ENCODE assay signal across 8 mouse cellular contexts in genomic region chr17:78200561-78201220, GRCm38 (mm10). TPM values are rescaled to one million over a fixed set of nuclear protein-coding genes. Genes with fewer than 3 reads are reported as not detected.
A peak's percentile ranks its signal among the peaks of the same experiment; 100 is the strongest.
DNase-seq lines count a peak whose midpoint lies in the region; ATAC-seq and TF ChIP-seq lines count a peak whose summit lies in the region.

No protein-coding gene starts in this region.

- no peaks in the 10 kb centered on the region for H3K36me3 ChIP-seq in erythroblast, embryonic 14.5 days (ENCODE audit: control insufficient read depth)
- H3K36me3 ChIP-seq in hindbrain, postnatal 0 days (ENCODE audit: insufficient read depth, low read length), result no peaks in the 10 kb centered on the region
- H3K36me3 ChIP-seq in limb, embryonic 12.5 days, result no peaks in the 10 kb centered on the region
- no peaks in the 10 kb centered on the region for H3K36me3 ChIP-seq in midbrain, embryonic 11.5 days (ENCODE audit: control insufficient read depth, insufficient read depth, low read length)
- H3K36me3 ChIP-seq in spleen, adult 2 months (ENCODE audit: control insufficient read depth, insufficient read depth, low read length), result no peaks in the 10 kb centered on the region

- peak overlapping the region; percentile 71 for H3K9ac ChIP-seq in hindbrain, postnatal 0 days (replicated peaks; ENCODE audit: low read length)
- peak overlapping the region; percentile 94 for H3K9ac ChIP-seq in limb, embryonic 12.5 days (replicated peaks)
- H3K9ac ChIP-seq in midbrain, embryonic 11.5 days (ENCODE audit: low read length), result peak overlapping the region; percentile 91

- peak overlapping the region; percentile 99 for H3K4me2 ChIP-seq in hindbrain, postnatal 0 days (ENCODE audit: low read depth, low read length)
- peak overlapping the region; percentile 88 for H3K4me2 ChIP-seq in limb, embryonic 12.5 days
- H3K4me2 ChIP-seq in midbrain, embryonic 11.5 days, result peak overlapping the region; percentile 92

- H3K27ac ChIP-seq in hindbrain, postnatal 0 days, result peak overlapping the region; percentile 85
- H3K27ac ChIP-seq in limb, embryonic 12.5 days, result peak overlapping the region; percentile 98
- H3K27ac ChIP-seq in midbrain, embryonic 11.5 days (ENCODE audit: low read depth, low read length), result peak overlapping the region; percentile 88
- peak overlapping the region; percentile 66 for H3K27ac ChIP-seq in spleen, adult 2 months (ENCODE audit: insufficient read depth, low read length)

- H3K9me3 ChIP-seq in erythroblast, embryonic 14.5 days (ENCODE audit: control insufficient read depth, low read length), result no peaks in the 10 kb centered on the region
- H3K9me3 ChIP-seq in hindbrain, postnatal 0 days (ENCODE audit: low read length), result no peaks in the 10 kb centered on the region
- H3K9me3 ChIP-seq in limb, embryonic 12.5 days, result no peaks in the 10 kb centered on the region
- H3K9me3 ChIP-seq in midbrain, embryonic 11.5 days (ENCODE audit: control insufficient read depth, low read length), result no peaks in the 10 kb centered on the region

- TF ChIP-seq CTCF in hindbrain, postnatal 0 days (IDR thresholded peaks at IDR 0.05; ENCODE audit: low read depth), result 0 out of 2 replicates have a peak, but pooled peaks have one; percentile 22
- TF ChIP-seq CTCF in spleen, adult 2 months (IDR thresholded peaks at IDR 0.05; ENCODE audit: extremely low read depth, insufficient read depth, insufficient read length, insufficient replicate concordance), result no peak

- DNase-seq in cerebellum, adult 8-10 months, result peak; percentile 49
- DNase-seq in hindbrain, postnatal 0 days (ENCODE audit: low spot score), result peak; percentile 65
- peak; percentile 95 for DNase-seq in midbrain, embryonic 11.5 days (ENCODE audit: low spot score, missing footprints)
- DNase-seq in spleen, adult 2 months (ENCODE audit: low read depth in 1 of 2, low spot score in 2 of 2), result peak in 1 of 2 experiments; percentile 37

- peak overlapping the region; percentile 65 for H3K4me3 ChIP-seq in erythroblast, embryonic 14.5 days (replicated peaks)
- H3K4me3 ChIP-seq in hindbrain, postnatal 0 days (ENCODE audit: low read length), result peak overlapping the region; percentile 86
- H3K4me3 ChIP-seq in limb, embryonic 12.5 days (replicated peaks), result peak overlapping the region; percentile 92
- H3K4me3 ChIP-seq in midbrain, embryonic 11.5 days (ENCODE audit: low read depth, low read length), result peak overlapping the region; percentile 85
- peak overlapping the region; percentile 73 for H3K4me3 ChIP-seq in spleen, adult 2 months (ENCODE audit: extremely low read depth, insufficient read depth, insufficient read length)

- WGBS in hindbrain, postnatal 0 days, result 0% methylated on average over 49 of the region's 73 CpGs
- WGBS in limb, embryonic 12.5 days, result under 1% methylated on average over 52 of the region's 73 CpGs
- under 1% methylated on average over 55 of the region's 73 CpGs for WGBS in midbrain, embryonic 11.5 days
- 2% methylated on average over 57 of the region's 73 CpGs for WGBS in spleen, adult 2 months

- no peak for ATAC-seq in erythroblast, adult 5-6 weeks (replicated peaks; ENCODE audit: low FRiP score, poor library complexity, severe bottlenecking)
- ATAC-seq in frontal cortex, adult (ENCODE audit: low TSS enrichment), result peak; percentile 47
- peak; percentile 48 for ATAC-seq in hindbrain, postnatal 0 days
- ATAC-seq in limb, embryonic 12.5 days (ENCODE audit: insufficient number of reproducible peaks, insufficient read depth, low FRiP score, low TSS enrichment, low read depth), result peak; percentile 36
- peak; percentile 49 for ATAC-seq in midbrain, embryonic 11.5 days (ENCODE audit: low FRiP score)

- TF ChIP-seq POLR2A in spleen, adult 2 months (IDR thresholded peaks at IDR 0.05; ENCODE audit: low read depth, low read length), result no peak

- peaks cover 56% of the 10 kb centered on the region for H3K27me3 ChIP-seq in erythroblast, embryonic 14.5 days (ENCODE audit: control insufficient read depth)
- H3K27me3 ChIP-seq in hindbrain, postnatal 0 days (ENCODE audit: insufficient read depth, low read length), result no peaks in the 10 kb centered on the region
- peaks cover 7% of the 10 kb centered on the region for H3K27me3 ChIP-seq in limb, embryonic 12.5 days
- no peaks in the 10 kb centered on the region; the same call in 1 of the 2 replicates for H3K27me3 ChIP-seq in midbrain, embryonic 11.5 days (ENCODE audit: control insufficient read depth, insufficient read depth, low read length)
- H3K27me3 ChIP-seq in spleen, adult 2 months (ENCODE audit: control insufficient read depth, insufficient read depth, low read length), result peaks cover 16% of the 10 kb centered on the region

- H3K4me1 ChIP-seq in erythroblast, embryonic 14.5 days (ENCODE audit: control insufficient read depth), result peaks cover 25% of the 10 kb centered on the region
- H3K4me1 ChIP-seq in hindbrain, postnatal 0 days (ENCODE audit: insufficient read depth, low read length), result peaks cover 16% of the 10 kb centered on the region; the same call in 1 of the 2 replicates
- peaks cover 45% of the 10 kb centered on the region for H3K4me1 ChIP-seq in limb, embryonic 12.5 days (replicated peaks)
- H3K4me1 ChIP-seq in midbrain, embryonic 11.5 days (ENCODE audit: control insufficient read depth, insufficient read depth, low read length), result peaks cover 13% of the 10 kb centered on the region
- peaks cover 5% of the 10 kb centered on the region; the same call in 1 of the 2 replicates for H3K4me1 ChIP-seq in spleen, adult 2 months (ENCODE audit: control insufficient read depth, insufficient read depth, insufficient read length)

RNA-seq across cellular contexts. Expression of gene Crim1, which starts 0.6 kb away (rescaled TPM):
- 0.07 and 0.10 TPM in 2 replicates for polyA plus RNA-seq in erythroblast, embryonic 14.5 days (2012)
- 1.0 and 1.5 TPM in 2 replicates for total RNA-seq in erythroblast, adult 5-6 weeks (2015; ENCODE audit: low replicate concordance)
- total RNA-seq in erythroblast, adult 5-6 weeks (2017; ENCODE audit: low replicate concordance), result under 0.01 and 2.2 TPM in 2 replicates
- 129 and 143 TPM in 2 replicates for total RNA-seq in hindbrain, postnatal 0 days (2014; rRNA removed)
- 13.6 and 14.6 TPM in 2 replicates for polyA plus RNA-seq in hindbrain, postnatal 0 days (2015; fragmentation: Nextera tagmentation; extraction: Ambion mirVana)
- polyA plus RNA-seq in limb, embryonic 12.5 days (2016; fragmentation: Nextera tagmentation; extraction: Ambion mirVana), result 5.5 and 5.6 TPM in 2 replicates
- polyA plus RNA-seq in midbrain, embryonic 11.5 days (2014; fragmentation: Nextera tagmentation; extraction: Ambion mirVana), result 4.4 and 5.1 TPM in 2 replicates
- polyA plus RNA-seq in spleen, adult 2 months (2012; rRNA removed), result 19.3 and 20.5 TPM in 2 replicates
